Mouse (Mus musculus): ENCODE data around the gene Lyve1. TPM values are rescaled to one million over a fixed set of nuclear protein-coding genes. Genes with fewer than 3 reads are reported as not detected.

The Lyve1 gene
- polyA plus RNA-seq (2012; rRNA removed), result 12.9 and 19.4 TPM in 2 replicates

GRCm38 (mm10) chr7:110862751-110863289 lies at the start of gene Lyve1:
TSS of gene Lyve1 (minus strand) at chr7:110863239.

GRCm38 (mm10) chr7:110843916-110844874 lies 18.8 kb downstream of the Lyve1 start, which contains the start of gene Rnf141:
TSS of gene Rnf141 (minus strand) at chr7:110844457.

Other genes with a start within 250 kb of the Lyve1 start
- 2.8 and 3.4 TPM in 2 replicates for gene Sbf2, start 248.3 kb downstream of the Lyve1 start, polyA plus RNA-seq (2012; rRNA removed)
- gene Adm, start 235.6 kb downstream of the Lyve1 start, polyA plus RNA-seq (2012; rRNA removed), result 1.4 and 1.8 TPM in 2 replicates
- 19.9 and 24.1 TPM in 2 replicates for gene Ampd3, start 95.0 kb downstream of the Lyve1 start, polyA plus RNA-seq (2012; rRNA removed)
- 17.2 and 18.0 TPM in 2 replicates for gene Rnf141, start 18.8 kb downstream of the Lyve1 start, polyA plus RNA-seq (2012; rRNA removed)
- 4.7 and 4.9 TPM in 2 replicates for gene Mrvi1, start 119.2 kb upstream of the Lyve1 start, polyA plus RNA-seq (2012; rRNA removed)
- gene Ctr9, start 165.7 kb upstream of the Lyve1 start, polyA plus RNA-seq (2012; rRNA removed), result 13.4 and 13.9 TPM in 2 replicates
- 160 and 174 TPM in 2 replicates for gene Eif4g2, start 219.8 kb upstream of the Lyve1 start, polyA plus RNA-seq (2012; rRNA removed)